Mouse (Mus musculus) erythroblast, adult 5-6 weeks (primary cell): Measurements from ENCODE around the gene Rasd1. TPM values are rescaled to one million over a fixed set of nuclear protein-coding genes. Genes with fewer than 3 reads are reported as not detected.

Source experiments
- ATAC-seq: replicated peaks from 2 replicates; pipeline ENCODE4 v1.8.0; 2016; ENCODE audit warnings: moderate number of reproducible peaks, mild to moderate bottlenecking, moderate TSS enrichment, inconsistent platforms; ENCODE audit not compliant: poor library complexity, low FRiP score, severe bottlenecking
- total RNA-seq, 2 experiments: library from RNA; stranded (forward) in 1 of 2; stranded (reverse) in 1 of 2; fragments of 150-400 nt in 1 of 2; fragments of 200-764, 138-1000 nt in 1 of 2; gene quantifications; 2 replicates each; pipeline versions ENCODE4 v1.2.3 to v1.2.4; 2015 to 2017; ENCODE audit warnings: low replicate concordance in 2 of 2

Rasd1 gene
- not detected in 2 replicates for total RNA-seq (2015; ENCODE audit: low replicate concordance)
- not detected in 2 replicates for total RNA-seq (2017; ENCODE audit: low replicate concordance)

DNA sequence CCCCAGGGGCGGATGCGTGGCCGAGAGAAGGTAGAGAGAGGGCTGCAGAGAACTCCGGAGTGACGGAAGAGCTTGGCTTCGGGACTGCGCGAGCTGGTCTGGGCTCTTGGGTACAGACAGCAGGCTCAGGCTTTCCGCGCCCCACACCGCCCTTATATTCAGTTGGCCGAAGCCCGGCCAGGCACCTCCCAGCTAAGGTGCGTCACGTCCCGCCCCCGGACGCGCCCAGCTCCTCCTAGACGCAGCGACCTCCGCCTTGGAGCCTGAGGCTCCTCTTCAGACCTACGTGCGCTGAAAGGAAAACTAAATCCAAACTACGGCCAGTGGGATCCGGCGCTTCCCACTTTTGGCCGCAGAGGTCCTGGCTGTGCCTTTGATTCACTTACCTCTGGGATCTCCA is at the start of gene Rasd1:
Rasd1 (minus strand) TSS at position 127 of the 400 bp plus-strand sequence.
- ATAC-seq = peak; percentile 88

- ATAC-seq = no peak
Observed at GRCm38 (mm10) chr11:60011516-60011915, 46.8 kb upstream of the Rasd1 start.

GRCm38 (mm10) chr11:60009451-60009850 is 44.7 kb upstream of the Rasd1 start:
- ATAC-seq = no peak

- no peak for ATAC-seq
Observed at GRCm38 (mm10) chr11:60005866-60006265, 41.1 kb upstream of the Rasd1 start.

DNA sequence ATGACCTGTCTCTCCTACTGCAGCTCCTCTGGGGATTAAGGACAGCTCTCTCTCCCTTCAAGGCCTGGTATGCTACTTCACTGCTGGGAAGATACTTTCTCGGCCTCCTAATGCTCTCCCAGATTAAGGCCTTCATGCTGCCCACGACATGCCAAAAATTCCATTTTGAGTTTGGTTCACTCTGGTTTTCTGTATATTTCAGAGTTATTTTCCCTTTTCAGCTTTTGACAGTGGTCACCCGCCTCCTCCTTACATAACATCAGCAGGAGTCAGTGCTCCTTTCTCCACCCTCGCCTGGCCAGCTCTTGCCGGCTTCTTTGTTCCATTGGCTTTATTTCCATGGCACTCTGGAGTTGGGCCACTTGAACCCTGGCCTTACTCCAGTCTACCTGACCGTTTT is 40.0 kb upstream of the Rasd1 start:
- ATAC-seq = no peak

DNA sequence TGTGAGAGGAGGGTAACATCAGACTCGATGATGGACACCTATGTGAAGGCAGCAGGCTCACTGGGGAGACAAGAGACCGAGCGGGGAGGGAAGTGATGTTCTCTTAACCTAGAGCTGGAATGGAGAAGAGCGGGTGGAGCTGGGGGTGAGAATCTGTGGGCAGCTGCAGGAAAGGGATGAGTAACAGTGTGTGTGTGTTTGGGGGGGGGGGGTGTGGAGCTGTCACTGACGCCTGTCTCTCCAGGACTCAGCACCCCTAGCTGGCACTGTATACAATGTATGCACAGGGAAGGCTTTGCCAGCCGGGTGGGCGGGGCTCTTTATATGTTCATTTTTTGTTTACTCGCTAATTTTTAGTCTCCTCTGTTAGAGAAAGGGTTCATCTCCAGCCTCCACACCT is 39.1 kb upstream of the Rasd1 start:
- ATAC-seq = no peak

DNA sequence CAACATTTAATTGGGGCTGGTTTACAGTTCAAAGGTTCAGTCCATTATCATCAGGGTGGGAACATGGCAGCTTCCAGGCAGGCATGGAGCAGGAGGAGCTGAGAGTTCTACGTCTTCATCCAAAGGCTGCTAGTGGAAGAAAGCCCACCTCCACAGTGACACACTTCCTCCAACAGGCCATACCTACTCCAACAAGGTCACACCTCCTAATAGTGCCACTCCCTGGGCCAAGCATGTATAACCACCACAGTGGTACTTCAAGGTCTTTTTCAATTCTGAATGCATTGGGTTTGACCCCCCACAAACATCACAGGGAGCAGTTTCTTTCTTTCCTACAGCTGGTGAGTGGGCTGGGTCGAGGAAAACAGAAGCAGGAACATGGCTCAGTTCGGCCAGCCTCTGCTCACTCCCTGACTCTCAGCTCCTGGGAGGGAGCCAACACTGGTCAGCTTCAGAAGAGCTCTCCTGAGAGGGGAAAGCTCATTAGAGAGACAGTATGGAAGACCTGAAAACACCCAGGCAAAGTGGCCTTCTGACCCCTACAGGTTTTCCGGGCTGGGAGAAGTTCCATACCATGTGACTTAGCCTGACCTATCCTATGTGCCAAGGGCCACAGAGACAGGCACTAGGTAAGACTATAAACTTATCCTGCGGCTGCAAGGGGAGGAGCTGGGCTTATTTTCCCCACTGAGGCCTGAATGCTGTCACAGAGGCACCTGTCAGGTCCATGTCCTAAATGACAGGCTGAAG is 36.7 kb upstream of the Rasd1 start:
- no peak for ATAC-seq

DNA sequence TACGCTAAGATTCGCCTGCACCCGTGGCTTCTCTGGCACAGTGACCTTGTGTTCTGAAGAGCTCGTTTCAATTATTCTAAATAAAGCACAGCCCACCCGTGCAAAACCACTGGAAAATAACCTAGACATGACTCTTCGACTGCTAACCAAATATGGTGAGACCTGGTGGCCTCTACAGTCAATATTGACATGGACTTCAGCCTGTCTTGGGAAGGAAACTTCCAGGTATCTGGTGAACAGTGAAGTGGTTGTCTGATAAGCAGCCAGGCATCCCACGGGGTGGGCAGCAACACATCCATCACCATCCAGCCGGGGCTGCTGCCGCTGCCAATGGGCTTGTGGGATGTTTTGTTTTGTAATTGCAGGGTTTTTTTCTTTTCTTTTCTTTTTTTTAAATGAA is 29.6 kb upstream of the Rasd1 start:
- ATAC-seq = no peak

GRCm38 (mm10) chr11:59991365-59991764 is 26.6 kb upstream of the Rasd1 start:
- ATAC-seq = no peak

- no peak for ATAC-seq
Observed at GRCm38 (mm10) chr11:59989406-59989805, 24.7 kb upstream of the Rasd1 start.

DNA sequence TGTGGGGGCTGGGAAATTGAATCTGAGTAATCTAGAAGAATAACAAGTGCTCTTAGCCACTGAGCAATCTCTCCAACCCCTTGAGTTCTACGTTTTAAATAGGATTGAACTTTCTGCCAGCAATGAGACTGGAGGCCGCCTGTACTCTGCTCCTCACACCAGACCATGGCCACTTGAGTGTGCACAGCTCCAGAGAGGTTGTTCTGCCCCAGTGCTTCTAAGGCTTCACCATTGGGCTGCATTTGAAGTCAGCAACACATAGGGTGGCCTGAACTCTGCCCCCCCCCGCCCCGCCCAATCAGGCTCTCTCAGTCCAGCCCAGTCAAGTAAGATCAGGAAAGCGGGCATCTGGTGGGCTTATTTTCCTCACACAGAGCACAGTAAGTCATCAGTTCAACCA is 13.1 kb upstream of the Rasd1 start:
- ATAC-seq = no peak

- no peak for ATAC-seq
Observed at GRCm38 (mm10) chr11:59975241-59975640, 10.5 kb upstream of the Rasd1 start.

DNA sequence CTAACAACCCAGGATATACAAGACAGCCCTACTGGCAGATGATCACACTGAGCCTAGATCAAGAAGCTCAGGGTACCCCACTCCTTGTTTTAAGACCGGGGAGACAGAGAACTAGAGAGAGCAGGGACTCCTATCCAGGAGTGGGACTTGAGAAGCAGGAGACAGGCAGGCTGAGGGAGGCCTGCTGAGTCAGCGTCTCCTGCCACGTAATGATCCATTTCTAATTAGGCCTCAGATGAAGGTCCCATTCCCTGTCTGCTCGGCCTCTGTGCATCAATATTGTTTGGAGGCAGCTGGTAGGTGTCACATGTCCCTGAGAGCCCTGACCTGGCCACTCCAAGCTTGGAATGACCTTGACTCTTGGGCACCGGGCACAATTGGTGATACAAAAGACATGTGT is 8.6 kb upstream of the Rasd1 start:
- ATAC-seq = no peak

- no peak for ATAC-seq
Observed at GRCm38 (mm10) chr11:59971691-59972090, 6.9 kb upstream of the Rasd1 start.

GRCm38 (mm10) chr11:59970780-59971179 is 6.0 kb upstream of the Rasd1 start:
- ATAC-seq = no peak

- no peak for ATAC-seq
Observed at GRCm38 (mm10) chr11:59967765-59968164, 3.0 kb upstream of the Rasd1 start.

DNA sequence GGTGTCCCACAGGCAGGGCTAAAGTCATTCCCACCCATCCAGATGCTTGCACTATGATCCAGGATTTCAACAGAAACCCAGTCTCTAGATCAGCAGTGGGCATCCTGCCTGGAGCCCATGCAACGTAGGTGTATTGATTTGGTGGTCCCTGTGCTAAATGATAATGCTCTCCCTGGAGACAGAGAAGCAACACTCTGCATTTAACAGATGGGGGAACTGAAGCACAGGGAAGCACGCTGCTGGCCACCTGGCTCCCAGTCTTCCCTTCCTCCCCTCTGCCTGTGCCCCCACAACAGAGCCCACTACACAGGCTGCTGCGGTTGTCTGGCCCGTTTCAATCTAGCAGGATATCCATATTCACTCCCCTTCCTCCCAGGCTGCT is 1.3 kb upstream of the Rasd1 start:
- ATAC-seq = no peak

- peak; percentile 83 for ATAC-seq
Observed at GRCm38 (mm10) chr11:59965227-59966101, 720 bp upstream of the Rasd1 start.

GRCm38 (mm10) chr11:59964163-59964758 is 483 bp downstream of the Rasd1 start:
- peak; percentile 7; the same call in 1 of the 2 replicates for ATAC-seq

- ATAC-seq = no peak
Observed at GRCm38 (mm10) chr11:59963364-59964162, 1.2 kb downstream of the Rasd1 start.
